Mouse (Mus musculus): ENCODE results near the gene Cacna1e. TPM values are rescaled to one million over a fixed set of nuclear protein-coding genes. Genes with fewer than 3 reads are reported as not detected.

Cacna1e gene
- polyA plus RNA-seq, 1 experiment from 2014 or later = 0.14 TPM

DNA sequence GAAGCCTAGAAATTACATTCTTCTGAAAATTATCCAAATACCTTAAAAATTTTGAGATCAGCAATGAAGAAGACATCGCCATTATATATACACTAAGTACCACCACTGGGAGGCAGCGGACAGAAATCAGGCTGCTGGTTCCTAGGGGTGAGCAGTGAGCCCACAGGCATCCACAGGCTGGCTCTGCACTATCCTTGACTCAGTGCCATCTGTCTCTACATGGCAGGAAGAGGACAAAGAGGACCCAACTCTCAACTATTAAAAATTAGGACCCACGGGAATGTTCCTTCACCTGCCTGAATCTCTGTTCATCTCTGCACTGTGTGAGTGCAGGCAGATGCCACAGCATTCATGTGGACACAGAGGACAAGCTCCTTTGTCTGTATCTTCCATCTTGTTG, 79.3 kb downstream of the Cacna1e start:
- no peak overlapping the region for H3K4me3 ChIP-seq
- no peak for ATAC-seq (replicated peaks; ENCODE audit: insufficient number of reproducible peaks, insufficient read depth, low FRiP score, low read depth)
- peaks cover 9% of the 10 kb centered on the region; the same call in 1 of the 2 replicates for H3K4me1 ChIP-seq (replicated peaks)
- WGBS = 87% methylated on average over 3 of the region's 3 CpGs
- no peak overlapping the region for H3K9ac ChIP-seq
- no peaks in the 10 kb centered on the region for H3K27me3 ChIP-seq
- no peak overlapping the region for H3K4me2 ChIP-seq
- no peak overlapping the region for H3K27ac ChIP-seq
- H3K9me3 ChIP-seq (replicated peaks) = no peaks in the 10 kb centered on the region
- no peaks in the 10 kb centered on the region for H3K36me3 ChIP-seq

DNA sequence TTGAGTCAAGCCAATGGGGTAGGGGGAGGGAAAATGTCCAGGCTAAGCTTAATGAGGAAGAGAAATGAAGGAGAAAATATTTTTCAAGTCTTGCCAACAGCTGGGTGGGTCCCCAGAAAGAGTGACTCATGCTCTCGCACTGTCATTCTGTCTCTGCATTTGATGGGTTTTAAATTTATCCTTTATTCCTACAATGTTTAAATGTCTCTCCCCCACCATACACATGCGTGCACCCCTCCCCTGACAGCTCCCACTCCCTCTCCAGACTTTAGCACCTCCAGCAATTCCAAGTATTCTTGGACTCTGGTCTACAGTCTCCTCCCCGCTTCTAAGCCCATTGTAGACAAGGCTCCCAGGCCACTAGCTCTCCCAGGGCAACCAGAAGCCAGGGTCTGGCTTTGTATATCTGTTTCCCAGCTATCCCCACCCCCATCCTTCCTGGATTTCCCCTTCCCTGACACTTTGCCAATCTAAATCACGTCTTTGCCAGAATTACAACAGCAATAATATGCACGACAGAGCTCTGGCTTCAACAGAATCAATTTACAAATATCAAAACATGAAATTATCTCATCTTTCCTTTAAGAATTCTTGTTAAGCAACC, 81.9 kb downstream of the Cacna1e start:
- WGBS = 33% methylated on average over 5 of the region's 5 CpGs
- no peaks in the 10 kb centered on the region for H3K36me3 ChIP-seq

DNA sequence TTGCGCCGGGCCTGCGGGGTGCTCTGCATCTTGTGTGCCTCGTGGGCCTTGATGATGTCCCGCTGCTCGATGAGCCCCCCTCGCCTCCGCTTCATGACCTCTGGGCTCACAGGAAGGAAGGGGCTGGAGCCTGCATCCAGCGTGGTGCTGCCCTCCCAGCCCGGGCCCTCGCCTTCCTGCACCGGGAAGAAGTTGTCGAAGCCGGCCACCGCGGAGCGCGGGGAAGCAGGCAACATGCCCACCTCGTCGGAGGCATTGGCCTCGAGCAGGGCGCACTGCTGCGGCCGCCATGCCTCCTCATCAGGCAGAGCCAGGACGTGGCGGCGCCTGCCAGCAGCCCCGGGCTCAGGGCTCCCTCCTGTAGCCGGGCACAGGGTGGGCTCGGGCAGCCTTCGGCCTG, 85.0 kb downstream of the Cacna1e start:
- H3K4me1 ChIP-seq (replicated peaks) = peaks cover 9% of the 10 kb centered on the region; the same call in 1 of the 2 replicates
- H3K27ac ChIP-seq = no peak overlapping the region
- no peaks in the 10 kb centered on the region for H3K9me3 ChIP-seq (replicated peaks)
- ATAC-seq (replicated peaks; ENCODE audit: insufficient number of reproducible peaks, insufficient read depth, low FRiP score, low read depth) = no peak
- H3K4me2 ChIP-seq = no peak overlapping the region
- H3K36me3 ChIP-seq = no peaks in the 10 kb centered on the region
- H3K9ac ChIP-seq = no peak overlapping the region
- 69% methylated on average over 31 of the region's 31 CpGs for WGBS
- no peak overlapping the region for H3K4me3 ChIP-seq
- H3K27me3 ChIP-seq = no peaks in the 10 kb centered on the region

More for the DNA sequence above, 81.9 kb downstream of the Cacna1e start:
- Histone ChIP-seq H3K4me2 (no peak overlapping the region), H3K9me3 (replicated peaks) (no peaks in the 10 kb centered on the region), H3K27me3 (no peaks in the 10 kb centered on the region), H3K9ac (no peak overlapping the region), H3K27ac (no peak overlapping the region), H3K4me3 (no peak overlapping the region), H3K4me1 (replicated peaks) (peaks cover 9% of the 10 kb centered on the region; the same call in 1 of the 2 replicates)
- ATAC-seq (replicated peaks; ENCODE audit: insufficient number of reproducible peaks, insufficient read depth, low FRiP score, low read depth) = no peak

DNA sequence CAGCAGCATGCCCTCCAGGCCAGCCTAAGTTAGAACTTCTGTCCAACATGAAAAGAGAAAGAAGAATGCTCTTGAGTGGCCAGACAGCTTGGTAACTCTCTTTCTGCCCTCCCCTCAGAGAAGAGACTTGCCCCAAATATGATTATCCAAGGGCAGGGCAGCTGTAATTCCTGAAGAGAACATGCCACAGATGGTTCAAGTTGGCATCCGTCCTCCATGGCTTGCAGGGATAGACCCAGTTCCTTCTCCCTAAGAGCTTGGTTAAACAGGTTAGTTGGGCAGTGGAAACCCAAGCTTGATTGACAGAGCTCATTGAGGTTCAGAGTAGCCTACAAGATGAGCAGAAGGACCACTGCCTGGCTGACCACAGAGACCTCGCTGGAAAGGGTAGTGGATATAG, 85.5 kb downstream of the Cacna1e start:
- H3K4me3 ChIP-seq = no peak overlapping the region
- H3K9me3 ChIP-seq (replicated peaks) = no peaks in the 10 kb centered on the region
- 71% methylated on average over 2 of the region's 2 CpGs for WGBS
- no peak overlapping the region for H3K4me2 ChIP-seq
- H3K4me1 ChIP-seq (replicated peaks) = peaks cover 9% of the 10 kb centered on the region; the same call in 1 of the 2 replicates
- H3K9ac ChIP-seq = no peak overlapping the region
- no peak overlapping the region for H3K27ac ChIP-seq
- no peaks in the 10 kb centered on the region for H3K27me3 ChIP-seq
- H3K36me3 ChIP-seq = no peaks in the 10 kb centered on the region
- ATAC-seq (replicated peaks; ENCODE audit: insufficient number of reproducible peaks, insufficient read depth, low FRiP score, low read depth) = no peak

DNA sequence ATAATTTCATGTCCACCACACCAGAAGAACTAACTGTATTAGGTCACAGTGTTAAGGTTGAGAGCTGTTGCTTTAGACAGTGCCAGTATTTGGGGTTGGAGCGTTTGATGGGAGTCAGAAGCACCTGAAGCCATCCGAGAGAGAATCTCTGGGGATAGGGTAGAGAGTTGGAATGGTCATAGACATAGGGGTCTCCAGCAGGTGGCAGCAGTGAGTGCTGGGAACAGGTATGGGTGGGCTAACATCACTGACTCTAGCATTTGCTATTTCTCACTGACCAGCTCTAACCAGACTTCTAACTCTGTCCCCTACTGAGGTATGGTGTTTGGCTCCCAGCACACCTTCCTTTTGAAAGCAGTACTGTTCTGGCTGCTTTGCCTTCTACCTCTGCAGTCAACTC, 87.6 kb downstream of the Cacna1e start:
- no peak overlapping the region for H3K4me3 ChIP-seq
- H3K27me3 ChIP-seq = no peaks in the 10 kb centered on the region
- peaks cover 3% of the 10 kb centered on the region; the same call in 1 of the 2 replicates for H3K4me1 ChIP-seq (replicated peaks)
- no peaks in the 10 kb centered on the region for H3K36me3 ChIP-seq
- no peak overlapping the region for H3K27ac ChIP-seq
- no peaks in the 10 kb centered on the region for H3K9me3 ChIP-seq (replicated peaks)
- 57% methylated on average over 2 of the region's 2 CpGs for WGBS
- no peak overlapping the region for H3K4me2 ChIP-seq
- no peak for ATAC-seq (replicated peaks; ENCODE audit: insufficient number of reproducible peaks, insufficient read depth, low FRiP score, low read depth)
- H3K9ac ChIP-seq = no peak overlapping the region

DNA sequence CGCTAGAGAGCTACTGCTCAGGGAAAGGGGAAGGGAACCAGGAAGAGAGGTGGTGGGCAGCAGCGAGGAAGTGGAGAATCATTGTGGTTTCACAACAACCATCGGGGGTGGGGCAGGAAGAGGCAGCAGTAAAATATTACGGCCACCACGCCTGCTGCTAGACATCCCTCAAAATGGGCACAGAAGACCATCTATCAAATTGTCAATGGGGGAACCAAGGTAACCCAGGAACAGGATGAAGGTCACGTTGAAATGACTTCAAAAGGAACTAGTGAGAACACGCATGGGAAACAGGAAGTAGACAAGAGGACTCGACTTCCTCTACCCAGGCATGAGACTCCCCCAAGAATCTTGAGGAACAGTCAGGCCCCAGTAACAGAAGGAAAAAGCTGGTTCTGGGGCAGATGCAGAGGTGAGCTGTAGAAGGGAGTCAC, 89.8 kb downstream of the Cacna1e start:
- Histone ChIP-seq H3K4me3 (no peak overlapping the region), H3K9ac (no peak overlapping the region), H3K4me1 (replicated peaks) (peaks cover 3% of the 10 kb centered on the region; the same call in 1 of the 2 replicates), H3K36me3 (no peaks in the 10 kb centered on the region), H3K27ac (no peak overlapping the region), H3K9me3 (replicated peaks) (no peaks in the 10 kb centered on the region), H3K27me3 (no peaks in the 10 kb centered on the region), H3K4me2 (no peak overlapping the region)
- WGBS = 72% methylated on average over 8 of the region's 8 CpGs
- no peak for ATAC-seq (replicated peaks; ENCODE audit: insufficient number of reproducible peaks, insufficient read depth, low FRiP score, low read depth)

DNA sequence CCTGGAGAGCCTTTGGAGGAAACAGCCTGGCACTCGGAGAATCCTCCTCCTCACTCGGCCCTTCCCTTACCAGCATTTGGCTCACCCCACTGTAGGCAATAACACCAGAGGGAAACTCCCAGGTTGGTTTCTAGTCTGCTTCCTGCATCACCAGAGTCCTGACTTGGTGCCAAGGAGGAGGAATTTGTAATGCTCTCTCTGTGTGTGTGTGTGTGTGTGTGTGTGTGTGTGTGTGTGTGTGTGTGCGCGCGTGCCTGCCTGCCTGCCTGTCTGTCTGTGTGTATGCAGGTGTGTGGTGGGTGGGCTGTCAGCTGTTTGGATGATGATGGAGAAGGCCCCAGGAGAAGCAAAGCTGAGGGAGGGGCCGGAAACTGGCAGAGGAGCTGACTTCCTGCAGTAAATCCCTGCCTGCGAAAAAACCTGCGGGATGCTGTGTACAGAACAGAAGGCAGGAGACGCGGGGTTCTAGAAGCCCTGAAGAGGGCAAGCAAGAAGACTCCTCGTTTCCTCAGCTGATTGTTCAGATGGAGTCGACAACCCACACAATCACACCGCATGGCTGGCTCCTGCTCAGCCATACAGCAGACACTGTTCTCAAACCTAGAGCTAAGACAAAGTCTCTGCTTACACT, 92.6 kb downstream of the Cacna1e start:
- no peak overlapping the region for H3K4me2 ChIP-seq
- ATAC-seq (replicated peaks; ENCODE audit: insufficient number of reproducible peaks, insufficient read depth, low FRiP score, low read depth) = no peak
- H3K27me3 ChIP-seq = 0 out of 2 replicates have a peak, but pooled peaks cover 4% of the 10 kb centered on the region
- no peaks in the 10 kb centered on the region for H3K36me3 ChIP-seq
- peaks cover 6% of the 10 kb centered on the region for H3K4me1 ChIP-seq (replicated peaks)
- no peak overlapping the region for H3K4me3 ChIP-seq
- H3K27ac ChIP-seq = no peak overlapping the region
- WGBS = 60% methylated on average over 13 of the region's 13 CpGs
- no peak overlapping the region for H3K9ac ChIP-seq
- H3K9me3 ChIP-seq (replicated peaks) = no peaks in the 10 kb centered on the region

DNA sequence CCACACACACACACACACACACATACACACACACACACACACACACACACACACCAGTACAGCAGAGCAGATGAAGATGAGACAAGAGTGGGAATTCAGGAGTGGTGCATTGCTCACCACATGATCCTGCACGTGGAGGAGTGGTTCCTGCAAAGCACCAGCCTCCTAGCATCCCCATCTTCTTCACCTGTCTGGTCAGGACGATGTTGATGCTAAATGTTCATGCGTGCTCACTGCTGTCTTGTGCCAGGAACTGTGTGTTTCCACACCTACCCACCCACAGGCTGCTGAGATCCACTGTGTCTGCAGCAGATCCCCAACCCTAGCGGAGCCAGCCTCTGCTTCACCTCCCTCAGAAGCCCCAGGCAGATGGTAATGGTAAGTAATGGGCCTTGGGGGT, 95.8 kb downstream of the Cacna1e start:
- Histone ChIP-seq H3K4me3 (no peak overlapping the region), H3K9me3 (replicated peaks) (no peaks in the 10 kb centered on the region), H3K36me3 (no peaks in the 10 kb centered on the region), H3K27ac (no peak overlapping the region), H3K27me3 (peaks cover 27% of the 10 kb centered on the region), H3K4me2 (no peak overlapping the region), H3K4me1 (replicated peaks) (peaks cover 18% of the 10 kb centered on the region), H3K9ac (no peak overlapping the region)
- ATAC-seq (replicated peaks; ENCODE audit: insufficient number of reproducible peaks, insufficient read depth, low FRiP score, low read depth) = no peak
- 72% methylated on average over 4 of the region's 4 CpGs for WGBS

DNA sequence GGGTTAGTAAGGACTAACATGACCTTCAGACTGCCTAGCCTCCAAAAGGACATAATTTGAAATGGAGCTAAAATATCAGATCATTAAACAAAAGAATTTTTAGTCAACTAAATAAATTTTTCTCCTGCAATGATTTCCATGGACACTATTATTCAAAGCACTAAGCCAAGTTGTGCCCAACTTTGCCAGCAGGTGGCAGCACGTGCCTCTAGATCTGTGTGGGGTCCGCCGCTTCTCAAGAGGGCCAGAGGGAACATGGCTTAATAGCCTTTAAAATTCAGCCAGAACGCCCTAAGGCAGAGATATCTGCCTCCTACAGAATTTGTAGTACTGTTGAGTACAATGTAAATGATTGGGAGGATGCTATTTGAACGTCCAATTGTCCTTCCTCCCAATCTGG, 96.2 kb downstream of the Cacna1e start:
- Histone ChIP-seq H3K9me3 (replicated peaks) (no peaks in the 10 kb centered on the region), H3K4me3 (no peak overlapping the region), H3K27ac (no peak overlapping the region), H3K4me1 (replicated peaks) (peaks cover 18% of the 10 kb centered on the region), H3K4me2 (no peak overlapping the region), H3K36me3 (no peaks in the 10 kb centered on the region), H3K9ac (no peak overlapping the region), H3K27me3 (peaks cover 30% of the 10 kb centered on the region)
- no peak for ATAC-seq (replicated peaks; ENCODE audit: insufficient number of reproducible peaks, insufficient read depth, low FRiP score, low read depth)
- WGBS = 7% methylated on average over 5 of the region's 5 CpGs

DNA sequence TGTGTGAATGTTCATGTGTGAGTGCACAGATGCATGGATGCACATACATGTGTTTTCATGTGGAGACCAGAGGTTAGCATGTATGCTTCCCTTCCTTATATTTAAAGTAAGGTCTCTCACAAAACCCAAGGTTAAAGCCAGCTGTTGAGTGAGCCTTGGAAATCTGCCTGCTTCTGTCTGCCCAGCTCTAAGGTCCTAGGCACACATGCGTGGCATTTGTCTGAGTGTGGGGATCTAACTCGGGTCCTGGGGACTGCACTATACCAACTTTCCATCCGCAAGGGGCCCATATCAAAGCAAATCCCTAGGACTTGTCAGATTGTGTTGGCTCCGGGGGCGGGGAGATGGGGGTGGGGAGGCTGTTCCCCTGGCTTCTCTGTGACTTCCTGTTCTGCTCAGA, 96.9 kb downstream of the Cacna1e start:
- peaks cover 30% of the 10 kb centered on the region for H3K27me3 ChIP-seq
- no peak overlapping the region for H3K4me3 ChIP-seq
- H3K36me3 ChIP-seq = no peaks in the 10 kb centered on the region
- H3K4me2 ChIP-seq = no peak overlapping the region
- no peak overlapping the region for H3K27ac ChIP-seq
- ATAC-seq (replicated peaks; ENCODE audit: insufficient number of reproducible peaks, insufficient read depth, low FRiP score, low read depth) = no peak
- H3K9ac ChIP-seq = no peak overlapping the region
- H3K9me3 ChIP-seq (replicated peaks) = no peaks in the 10 kb centered on the region
- WGBS = 37% methylated on average over 5 of the region's 5 CpGs
- H3K4me1 ChIP-seq (replicated peaks) = peaks cover 18% of the 10 kb centered on the region

DNA sequence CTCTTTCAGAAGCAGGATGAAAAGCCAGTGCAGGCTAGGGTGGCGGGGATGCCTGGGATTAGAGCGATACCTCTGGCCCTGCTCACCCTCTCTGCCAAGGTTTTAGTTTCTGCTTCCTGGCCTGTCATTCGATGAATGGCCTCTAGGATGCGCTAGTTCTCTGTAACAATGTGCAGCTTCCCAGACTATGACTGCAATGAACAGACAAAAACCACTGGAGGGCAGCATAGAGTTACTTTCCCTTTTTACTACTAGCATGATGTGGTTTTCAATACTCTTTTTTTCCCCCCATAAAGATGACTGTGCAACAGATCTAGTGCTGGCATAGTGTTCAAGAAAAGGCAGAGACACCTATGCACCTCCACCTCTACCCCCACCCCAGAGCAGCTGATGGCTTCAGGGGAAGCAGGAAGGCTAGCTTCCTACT, 98.0 kb downstream of the Cacna1e start:
- WGBS = 6% methylated on average over 4 of the region's 4 CpGs
- Histone ChIP-seq H3K4me2 (peak overlapping the region; percentile 41), H3K36me3 (no peaks in the 10 kb centered on the region), H3K4me3 (no peak overlapping the region; the same call in 1 of the 2 replicates), H3K9me3 (replicated peaks) (no peaks in the 10 kb centered on the region), H3K9ac (0 out of 2 replicates have a peak overlapping the region, but pooled peaks have one; percentile 5), H3K27ac (no peak overlapping the region), H3K4me1 (replicated peaks) (peaks cover 15% of the 10 kb centered on the region), H3K27me3 (peaks cover 30% of the 10 kb centered on the region)
- 0 out of 2 replicates have a peak, but pooled peaks have one; percentile 25 for ATAC-seq (replicated peaks; ENCODE audit: insufficient number of reproducible peaks, insufficient read depth, low FRiP score, low read depth)

DNA sequence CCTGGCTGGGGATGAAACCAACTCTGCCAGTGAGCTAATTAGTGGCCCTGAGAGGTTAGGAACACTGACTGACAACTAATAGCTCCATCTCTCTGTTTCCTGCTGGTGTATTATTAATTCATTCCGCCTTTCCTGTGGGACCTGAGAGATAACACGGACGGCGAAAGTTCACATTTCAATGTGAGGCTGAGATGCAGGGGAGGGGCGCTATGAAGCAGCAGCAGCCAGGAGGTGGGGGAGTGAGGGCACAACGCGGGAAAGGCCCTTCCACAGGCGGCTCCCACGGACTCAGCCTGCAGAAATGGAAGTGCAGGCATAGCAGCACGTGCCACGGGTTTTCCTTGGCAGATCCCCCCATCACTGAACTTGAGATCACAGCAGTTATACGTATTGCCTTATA, 99.4 kb downstream of the Cacna1e start:
- Histone ChIP-seq H3K9me3 (replicated peaks) (no peaks in the 10 kb centered on the region), H3K27ac (no peak overlapping the region), H3K4me1 (replicated peaks) (peaks cover 15% of the 10 kb centered on the region), H3K36me3 (no peaks in the 10 kb centered on the region), H3K9ac (no peak overlapping the region), H3K4me2 (peak overlapping the region; percentile 35), H3K4me3 (no peak overlapping the region), H3K27me3 (peaks cover 30% of the 10 kb centered on the region)
- WGBS = 22% methylated on average over 12 of the region's 12 CpGs
- ATAC-seq (replicated peaks; ENCODE audit: insufficient number of reproducible peaks, insufficient read depth, low FRiP score, low read depth) = no peak

Measured in heart, embryonic 15.5 days (tissue).